Mouse (Mus musculus): ENCODE measurements around the gene 1700037H04Rik. TPM values are rescaled to one million over a fixed set of nuclear protein-coding genes. Genes with fewer than 3 reads are reported as not detected.

The 1700037H04Rik gene
- total and polyA plus RNA-seq, 3 experiments, result 45.5 to 72.6 TPM; not detected in 1

GRCm38 (mm10) chr2:131141336-131141986 is 18.4 kb downstream of the 1700037H04Rik start:
- Histone ChIP-seq H3K27me3 (ENCODE audit: control insufficient read depth in 1 of 2, insufficient read depth in 2 of 2, low read length in 2 of 2) (no peaks in the 10 kb centered on the region), H3K9me3 (replicated peaks; ENCODE audit: insufficient read depth, low read length) (no peaks in the 10 kb centered on the region), H3K4me3 (ENCODE audit: control insufficient read depth in 1 of 2, insufficient read depth in 1 of 2, low read depth in 2 of 2, low read length in 2 of 2) (no peak overlapping the region), H3K27ac (ENCODE audit: control insufficient read depth, low read depth, low read length) (no peak overlapping the region), H3K4me1 (ENCODE audit: control insufficient read depth in 1 of 2, insufficient read depth in 2 of 2, low read length in 2 of 2) (peaks cover 4 to 12% of the 10 kb centered on the region in 2 experiments), H3K9ac (ENCODE audit: control insufficient read depth, low read depth, low read length, poor library complexity, severe bottlenecking) (no peak overlapping the region), H3K79me2 (ENCODE audit: control insufficient read depth, insufficient read depth, low read length, poor library complexity) (no peaks in the 10 kb centered on the region), H3K36me3 (ENCODE audit: control insufficient read depth in 1 of 2, insufficient read depth in 2 of 2, low read length in 2 of 2) (peaks cover 0 to 2% of the 10 kb centered on the region in 2 experiments; a peak in 2 of 4 replicates)
- DNase-seq (ENCODE audit: low read depth, low spot score), result no peak
- TF ChIP-seq CHD1 (IDR thresholded peaks at IDR 0.05; ENCODE audit: low read depth, low read length), result no peak
- no peak for TF ChIP-seq SMC3 (IDR thresholded peaks at IDR 0.05; ENCODE audit: low read depth, low read length)
- no peak for TF ChIP-seq USF1 (IDR thresholded peaks at IDR 0.05; ENCODE audit: low read depth, low read length)
- no peak for TF ChIP-seq MAZ (IDR thresholded peaks at IDR 0.05; ENCODE audit: low read depth, low read length)
- no peak for TF ChIP-seq MYB (IDR thresholded peaks at IDR 0.05; ENCODE audit: low read depth, low read length)

- Histone ChIP-seq H3K36me3 (ENCODE audit: control insufficient read depth in 1 of 2, insufficient read depth in 2 of 2, low read length in 2 of 2) (peaks cover 0 to 7% of the 10 kb centered on the region in 2 experiments; a peak in 2 of 4 replicates), H3K9me3 (replicated peaks; ENCODE audit: insufficient read depth, low read length) (no peaks in the 10 kb centered on the region), H3K27ac (ENCODE audit: control insufficient read depth, low read depth, low read length) (no peak overlapping the region), H3K9ac (ENCODE audit: control insufficient read depth, low read depth, low read length, poor library complexity, severe bottlenecking) (no peak overlapping the region), H3K4me3 (ENCODE audit: control insufficient read depth in 1 of 2, insufficient read depth in 1 of 2, low read depth in 2 of 2, low read length in 2 of 2) (no peak overlapping the region), H3K4me1 (ENCODE audit: control insufficient read depth in 1 of 2, insufficient read depth in 2 of 2, low read length in 2 of 2) (peaks cover 10 to 21% of the 10 kb centered on the region in 2 experiments), H3K79me2 (ENCODE audit: control insufficient read depth, insufficient read depth, low read length, poor library complexity) (no peaks in the 10 kb centered on the region), H3K27me3 (ENCODE audit: control insufficient read depth in 1 of 2, insufficient read depth in 2 of 2, low read length in 2 of 2) (no peaks in the 10 kb centered on the region)
- no peak for DNase-seq (ENCODE audit: low read depth, low spot score)
- TF ChIP-seq KAT2A (conservative IDR thresholded peaks at IDR 0.05; ENCODE audit: low read depth, low read length), result no peak
- TF ChIP-seq POLR2A (IDR thresholded peaks at IDR 0.05; ENCODE audit: control insufficient read depth in 1 of 2, insufficient read depth in 1 of 2, low read depth in 1 of 2, low read length in 2 of 2, poor library complexity in 1 of 2), result no peak
- no peak for TF ChIP-seq CHD2 (IDR thresholded peaks at IDR 0.05; ENCODE audit: low read length)
- no peak for TF ChIP-seq MXI1 (IDR thresholded peaks at IDR 0.05; ENCODE audit: low read depth, low read length)
- TF ChIP-seq GABPA (IDR thresholded peaks at IDR 0.05; ENCODE audit: low read depth, low read length), result no peak
- TF ChIP-seq RAD21 (IDR thresholded peaks at IDR 0.05; ENCODE audit: low read depth, low read length), result no peak
- TF ChIP-seq ETS1 (IDR thresholded peaks at IDR 0.05; ENCODE audit: low read depth, low read length), result no peak
- TF ChIP-seq SIN3A (IDR thresholded peaks at IDR 0.05; ENCODE audit: low read length), result no peak
- TF ChIP-seq ELF1 (IDR thresholded peaks at IDR 0.05; ENCODE audit: low read depth, low read length), result no peak
- no peak for TF ChIP-seq E2F4 (IDR thresholded peaks at IDR 0.05; ENCODE audit: borderline replicate concordance, low read depth, low read length)
Observed at GRCm38 (mm10) chr2:131140533-131140905, 19.4 kb downstream of the 1700037H04Rik start.
